Mouse (Mus musculus): Measurements from ENCODE around the gene Gm20931. TPM values are rescaled to one million over a fixed set of nuclear protein-coding genes. Genes with fewer than 3 reads are reported as not detected.

Gm20931 gene
- not detected for polyA plus RNA-seq (2014; fragmentation: Illumina TruSeq; extraction: RNeasy Lipid Tissue Mini Kit (QIAGEN cat#74804); ENCODE audit: low read depth, low replicate concordance)

DNA sequence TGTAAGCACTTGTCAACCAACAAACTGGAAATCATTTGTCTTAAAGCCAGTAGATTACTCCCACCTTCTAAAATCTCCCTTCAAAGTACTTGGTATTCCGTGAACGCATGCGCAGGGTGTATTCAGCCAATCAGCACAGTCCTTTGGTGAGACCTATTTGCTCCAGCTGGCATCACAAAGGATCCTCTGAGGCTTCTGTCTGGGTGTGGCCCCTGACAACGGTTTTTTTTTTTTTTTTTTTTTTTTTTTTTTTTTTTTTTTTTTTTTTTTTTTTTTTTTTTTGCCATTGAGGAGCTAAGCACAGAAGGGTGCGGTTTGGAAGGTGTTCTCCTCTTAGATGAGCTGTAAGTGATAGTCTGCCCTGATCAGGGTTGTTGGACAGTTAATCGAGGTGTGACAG, at the start of gene Gm20931:
Gene Gm20931, plus strand, starts transcription at position 301 of the 400 bp plus-strand sequence.

Measured in adipose tissue, adult 10 weeks (tissue).